Mouse (Mus musculus) CH12.LX (cell line): Measurements from ENCODE around the gene Trim12c. TPM values are rescaled to one million over a fixed set of nuclear protein-coding genes. Genes with fewer than 3 reads are reported as not detected.
A peak's percentile ranks its signal among the peaks of the same experiment; 100 is the strongest.

Experiments used
- DNase-seq: peaks from one replicate; pipeline ENCODE4 v3.0.0-alpha.2; 2013; ENCODE audit errors: extremely low read depth
- H3K27ac ChIP-seq: 2 replicates; pipeline ENCODE4 v1.5.1; 2012; ENCODE audit warnings: low read depth, mild to moderate bottlenecking, control low read depth, moderate library complexity; ENCODE audit not compliant: insufficient read depth
- H3K27me3 ChIP-seq: replicated peaks from 2 replicates; pipeline ENCODE3; 2012; ENCODE audit warnings: inconsistent platforms
- H3K36me3 ChIP-seq, 2 experiments: replicated peaks in 1 of 2; 2 replicates each; pipeline versions ENCODE3 to v1.6.1; 2012; ENCODE audit warnings: inconsistent platforms in 1 of 2, low read length in 1 of 2, mild to moderate bottlenecking in 1 of 2, mixed read lengths in 1 of 2, moderate library complexity in 1 of 2; ENCODE audit not compliant: control insufficient read depth in 1 of 2, insufficient read depth in 1 of 2
- H3K4me1 ChIP-seq, 2 experiments: 2 replicates each; pipeline ENCODE4 v1.6.1; 2012; ENCODE audit warnings: inconsistent platforms in 1 of 2, moderate library complexity in 1 of 2; ENCODE audit not compliant: insufficient read depth in 2 of 2, control insufficient read depth in 1 of 2
- H3K4me2 ChIP-seq: 2 replicates; pipeline ENCODE4 v1.6.1; 2012; ENCODE audit warnings: low read depth, mild to moderate bottlenecking, control low read depth; ENCODE audit not compliant: poor library complexity, insufficient read depth, severe bottlenecking
- H3K4me3 ChIP-seq, 3 experiments: fragments of 150-350 bp in 1 of 3; sonication (generic) in 1 of 3; replicated peaks in 1 of 3; 2 replicates each; pipeline versions ENCODE3 to v1.5.1; 2011 to 2012; ENCODE audit warnings: low read depth in 2 of 3, low read length in 2 of 3, mild to moderate bottlenecking in 2 of 3, moderate library complexity in 2 of 3, control low read depth in 1 of 3, improper control_type of control experiment in 1 of 3, inconsistent platforms in 1 of 3, mixed read lengths in 1 of 3; ENCODE audit not compliant: poor library complexity in 1 of 3
- H3K79me2 ChIP-seq: replicated peaks from 2 replicates; pipeline ENCODE4 v1.6.1; 2012; ENCODE audit warnings: mild to moderate bottlenecking, moderate library complexity; ENCODE audit not compliant: control insufficient read depth, poor library complexity, insufficient read depth, severe bottlenecking; ENCODE audit errors: extremely low read depth
- H3K9ac ChIP-seq: 2 replicates; pipeline ENCODE4 v1.6.1; 2012; ENCODE audit warnings: low read depth, mild to moderate bottlenecking, control low read depth, moderate library complexity; ENCODE audit not compliant: insufficient read depth
- H3K9me3 ChIP-seq: replicated peaks from 2 replicates; pipeline ENCODE3; 2012; ENCODE audit warnings: low read length, inconsistent platforms, mixed read lengths
- CHD1 ChIP-seq: IDR thresholded peaks from 2 replicates; pipeline ENCODE4 v1.6.1; 2012; ENCODE audit warnings: low read depth, low read length, improper control_type of control experiment, inconsistent platforms
- CHD2 ChIP-seq: IDR thresholded peaks from 2 replicates; pipeline ENCODE4 v1.6.1; 2011; ENCODE audit warnings: low read length, improper control_type of control experiment
- CTCF ChIP-seq, 2 experiments: IDR thresholded peaks in 1 of 2; conservative IDR thresholded peaks in 1 of 2; 2 replicates each; pipeline ENCODE4 v1.5.1; 2011 to 2012; ENCODE audit warnings: low read depth in 2 of 2, low read length in 2 of 2, improper control_type of control experiment in 1 of 2, inconsistent platforms in 1 of 2, mild to moderate bottlenecking in 1 of 2, moderate library complexity in 1 of 2
- ELF1 ChIP-seq: IDR thresholded peaks from 2 replicates; pipeline ENCODE4 v1.6.1; 2014; ENCODE audit warnings: low read depth, mild to moderate bottlenecking, inconsistent platforms, low read length, improper control_type of control experiment
- EP300 ChIP-seq: IDR thresholded peaks from 2 replicates; pipeline ENCODE4 v1.6.1; 2011; ENCODE audit warnings: low read length, improper control_type of control experiment
- GABPA ChIP-seq: IDR thresholded peaks from 2 replicates; pipeline ENCODE4 v1.6.1; 2012; ENCODE audit warnings: low read depth, low read length, improper control_type of control experiment, inconsistent platforms; ENCODE audit not compliant: insufficient replicate concordance
- HCFC1 ChIP-seq: IDR thresholded peaks from 2 replicates; pipeline ENCODE4 v1.6.1; 2012; ENCODE audit warnings: low read depth, mild to moderate bottlenecking, inconsistent platforms, low read length, improper control_type of control experiment
- IRF4 ChIP-seq: IDR thresholded peaks from 2 replicates; pipeline ENCODE4 v1.6.1; 2014; ENCODE audit warnings: low read depth, mild to moderate bottlenecking, inconsistent platforms, low read length, improper control_type of control experiment
- JUND ChIP-seq: conservative IDR thresholded peaks from 2 replicates; pipeline ENCODE4 v1.6.1; 2011; ENCODE audit warnings: low read depth, low read length, improper control_type of control experiment
- KAT2A ChIP-seq: IDR thresholded peaks from 2 replicates; pipeline ENCODE4 v1.6.1; 2012; ENCODE audit warnings: low read length, improper control_type of control experiment, inconsistent platforms; ENCODE audit not compliant: insufficient replicate concordance
- MAFK ChIP-seq: IDR thresholded peaks from 2 replicates; pipeline ENCODE4 v1.6.1; 2011; ENCODE audit warnings: low read length, improper control_type of control experiment; ENCODE audit not compliant: insufficient replicate concordance
- MAX ChIP-seq: IDR thresholded peaks from 2 replicates; pipeline ENCODE4 v1.6.1; 2011; ENCODE audit warnings: low read length, improper control_type of control experiment
- MAZ ChIP-seq: IDR thresholded peaks from 2 replicates; pipeline ENCODE4 v1.6.1; 2012; ENCODE audit warnings: low read depth, mild to moderate bottlenecking, inconsistent platforms, low read length, improper control_type of control experiment, moderate library complexity
- MEF2A ChIP-seq: IDR thresholded peaks from 2 replicates; pipeline ENCODE4 v1.6.1; 2014; ENCODE audit warnings: low read depth, mild to moderate bottlenecking, inconsistent platforms, low read length, improper control_type of control experiment, borderline replicate concordance
- MXI1 ChIP-seq: IDR thresholded peaks from 2 replicates; pipeline ENCODE4 v1.6.1; 2011; ENCODE audit warnings: mild to moderate bottlenecking, low read depth, low read length, improper control_type of control experiment
- NRF1 ChIP-seq: IDR thresholded peaks from 2 replicates; pipeline ENCODE4 v1.6.1; 2014; ENCODE audit warnings: low read depth, mild to moderate bottlenecking, inconsistent platforms, low read length, improper control_type of control experiment, moderate library complexity
- PAX5 ChIP-seq: IDR thresholded peaks from 2 replicates; pipeline ENCODE4 v1.6.1; 2012; ENCODE audit warnings: low read length, inconsistent platforms, mixed read lengths
- POLR2A ChIP-seq: IDR thresholded peaks from 2 replicates; pipeline ENCODE4 v1.6.1; 2011; ENCODE audit warnings: low read depth, mild to moderate bottlenecking, improper control_type of control experiment, low read length
- POLR2AphosphoS2 ChIP-seq: IDR thresholded peaks from 2 replicates; pipeline ENCODE4 v1.6.1; 2011; ENCODE audit warnings: low read depth, low read length, improper control_type of control experiment
- RAD21 ChIP-seq: IDR thresholded peaks from 2 replicates; pipeline ENCODE4 v1.6.1; 2011; ENCODE audit warnings: low read depth, mild to moderate bottlenecking, low read length, improper control_type of control experiment, moderate library complexity
- RCOR1 ChIP-seq: conservative IDR thresholded peaks from 2 replicates; pipeline ENCODE4 v1.6.1; 2012; ENCODE audit warnings: low read depth, mild to moderate bottlenecking, inconsistent platforms, low read length, improper control_type of control experiment
- SIN3A ChIP-seq: IDR thresholded peaks from 2 replicates; pipeline ENCODE4 v1.6.1; 2012; ENCODE audit warnings: low read length, improper control_type of control experiment, inconsistent platforms
- SMC3 ChIP-seq: IDR thresholded peaks from 2 replicates; pipeline ENCODE4 v1.6.1; 2011; ENCODE audit warnings: low read depth, low read length, improper control_type of control experiment
- TBP ChIP-seq: conservative IDR thresholded peaks from 2 replicates; pipeline ENCODE4 v1.6.1; 2011; ENCODE audit warnings: low read depth, low read length, improper control_type of control experiment
- TCF12 ChIP-seq: IDR thresholded peaks from 2 replicates; pipeline ENCODE4 v1.6.1; 2014; ENCODE audit warnings: low read depth, mild to moderate bottlenecking, inconsistent platforms, low read length, improper control_type of control experiment
- UBTF ChIP-seq: IDR thresholded peaks from 2 replicates; pipeline ENCODE4 v1.6.1; 2012; ENCODE audit warnings: low read depth, mild to moderate bottlenecking, inconsistent platforms, low read length, improper control_type of control experiment, moderate library complexity
- USF1 ChIP-seq: IDR thresholded peaks from 2 replicates; pipeline ENCODE4 v1.6.1; 2014; ENCODE audit warnings: low read depth, mild to moderate bottlenecking, inconsistent platforms, low read length, improper control_type of control experiment
- ZC3H11A ChIP-seq: IDR thresholded peaks from 2 replicates; pipeline ENCODE4 v1.6.1; 2012; ENCODE audit warnings: low read depth, mild to moderate bottlenecking, inconsistent platforms, low read length, improper control_type of control experiment
- ZMIZ1 ChIP-seq: IDR thresholded peaks from 2 replicates; pipeline ENCODE4 v1.6.1; 2012; ENCODE audit warnings: low read depth, mild to moderate bottlenecking, inconsistent platforms, low read length, improper control_type of control experiment
- ZNF384 ChIP-seq: IDR thresholded peaks from 2 replicates; pipeline ENCODE4 v1.6.1; 2012; ENCODE audit warnings: low read depth, low read length, improper control_type of control experiment, inconsistent platforms
- dilution Hi-C: fragments of 300-500 bp; cut with MboI; formaldehyde crosslinking; loops from 2 replicates; pipeline ENCODE4 v1.14.3; 2020; ENCODE audit warnings: low sequenced_read_pairs; ENCODE audit not compliant: extremely low pct_unique_long_range_greater_than_20kb, extremely low pct_ligation_motif_present
- in situ Hi-C: fragments of 300-500 bp; cut with MboI; formaldehyde crosslinking; loops from 3 replicates; pipeline ENCODE4 v1.14.3; 2019; ENCODE audit warnings: low sequenced_read_pairs, low pct_ligation_motif_present, low pct_unique_long_range_greater_than_20kb, mixed read lengths
- polyA plus RNA-seq: library from polyadenylated mRNA; unstranded; fragments of >175 nt; gene quantifications from 2 replicates; pipeline ENCODE4 v1.2.1, GENCODE M21; 2012; ENCODE audit warnings: low read depth; ENCODE audit not compliant: insufficient read length
- total RNA-seq, 2 experiments: library from RNA; depleted of rRNA; stranded (reverse); fragments of 300-350 nt in 1 of 2; fragments of >200 nt in 1 of 2; gene quantifications; 2 replicates each; pipeline ENCODE4 v1.2.3; 2012 to 2014

The Trim12c gene
- total and polyA plus RNA-seq, 3 experiments: 9.9 to 17.7 (median 16.7) TPM

GRCm38 (mm10) chr7:104398492-104398891 lies 45.3 kb upstream of the Trim12c start:
- in situ Hi-C loops (no loop called here), dilution Hi-C loops (no loop called here)
- H3K27ac ChIP-seq: no peak overlapping the region
- DNase-seq: peak; percentile 17
- no peak overlapping the region for H3K4me3 ChIP-seq
- H3K27me3 ChIP-seq: no peaks in the 10 kb centered on the region
- no peak overlapping the region for H3K4me2 ChIP-seq
- no peaks in the 10 kb centered on the region for H3K36me3 ChIP-seq
- TF ChIP-seq TCF12 (no peak), HCFC1 (no peak), NRF1 (no peak), EP300 (peak; percentile 10; the same call in 1 of the 2 replicates), ZNF384 (peak; percentile 87), TBP (no peak), USF1 (no peak)
- peaks cover 0 to 22% of the 10 kb centered on the region in 2 experiments; a peak in 2 of 4 replicates for H3K4me1 ChIP-seq
- H3K9ac ChIP-seq: no peak overlapping the region
- H3K79me2 ChIP-seq: no peaks in the 10 kb centered on the region
- no peaks in the 10 kb centered on the region for H3K9me3 ChIP-seq

DNA sequence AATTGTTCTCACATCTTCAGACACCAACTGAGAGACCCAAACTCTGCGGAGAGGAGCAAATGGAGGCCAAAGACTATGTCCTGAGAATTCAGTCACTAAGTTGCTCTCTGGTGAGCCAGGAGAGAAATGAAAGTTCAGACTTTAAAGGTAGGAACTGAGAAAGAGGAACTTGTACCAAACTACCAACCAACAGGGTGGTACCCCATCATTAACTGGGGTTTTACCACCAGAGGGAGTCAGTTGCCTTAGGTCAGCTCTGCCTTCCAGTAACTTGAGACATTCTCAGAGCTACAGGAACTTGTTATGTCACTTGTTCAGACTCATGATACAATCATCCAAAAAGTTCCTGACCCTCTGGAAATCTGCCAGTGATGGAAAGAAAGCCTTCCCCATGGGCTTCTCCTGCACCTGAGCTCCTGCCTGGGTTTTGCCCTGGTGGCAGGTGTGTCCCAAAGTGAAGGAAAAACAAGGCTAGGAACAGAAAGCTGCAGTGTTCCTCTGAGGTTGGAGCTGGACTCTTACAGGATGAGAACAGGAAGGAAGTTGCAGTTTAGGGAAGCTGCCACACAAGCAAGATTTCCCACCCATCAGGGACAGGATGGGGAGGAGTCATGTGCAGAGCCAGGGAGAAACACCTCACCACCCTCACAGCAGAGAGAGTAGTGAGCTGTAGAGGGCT lies 16.7 kb upstream of the Trim12c start, which contains the start of gene Trim30b:
TSS of gene Trim30b (minus strand) at position 149 of the 679 bp plus-strand sequence.
- H3K4me1 ChIP-seq: peaks cover 3 to 19% of the 10 kb centered on the region in 2 experiments
- peaks cover 0 to 6% of the 10 kb centered on the region in 2 experiments for H3K36me3 ChIP-seq
- peak within 1 kb of the TSS in 2 of 3 experiments; percentile 49 to 51 for H3K4me3 ChIP-seq
- H3K9me3 ChIP-seq: no peaks in the 10 kb centered on the region
- dilution Hi-C loops: no loop called here
- no peaks in the 10 kb centered on the region for H3K27me3 ChIP-seq
- H3K4me2 ChIP-seq: peak within 1 kb of the TSS; percentile 54
- DNase-seq: peak; percentile 89
- peak within 1 kb of the TSS; percentile 69 for H3K9ac ChIP-seq
- H3K27ac ChIP-seq: no peak within 1 kb of the TSS
- no peaks in the 10 kb centered on the region for H3K79me2 ChIP-seq
- in situ Hi-C loops: loop anchor here (25.0 kb wide), 1 partner anchor 217 kb away; the partner anchor contains the start of genes Olfr653 and Olfr654
- TF ChIP-seq RCOR1 (peak; percentile 51; the same call in 1 of the 2 replicates), RAD21 (peak; percentile 72), CHD2 (peak; percentile 41; the same call in 1 of the 2 replicates), PAX5 (no peak), MAFK (peak; percentile 38; the same call in 1 of the 2 replicates), ELF1 (peak; percentile 17; the same call in 1 of the 2 replicates), SIN3A (peak; percentile 84), NRF1 (no peak), ZMIZ1 (no peak), USF1 (no peak), MEF2A (peak; percentile 36; the same call in 1 of the 2 replicates), CTCF (conservative IDR thresholded peaks at IDR 0.05 in 1 of 2, IDR thresholded peaks at IDR 0.05 in 1 of 2; ENCODE audit: low read depth in 2 of 2, low read length in 2 of 2) (peak; percentile 52 to 78), MAX (peak; percentile 65), UBTF (0 out of 2 replicates have a peak, but pooled peaks have one; percentile 57), POLR2AphosphoS2 (no peak), JUND (0 out of 2 replicates have a peak, but pooled peaks have one; percentile 38), GABPA (no peak), MXI1 (peak; percentile 62; the same call in 1 of the 2 replicates), EP300 (peak; percentile 84), CHD1 (no peak), SMC3 (peak; percentile 75), IRF4 (peak; percentile 89), KAT2A (0 out of 2 replicates have a peak, but pooled peaks have one; percentile 59), ZC3H11A (0 out of 2 replicates have a peak, but pooled peaks have one; percentile 8), POLR2A (0 out of 2 replicates have a peak, but pooled peaks have one; percentile 15), TCF12 (peak; percentile 69), TBP (peak; percentile 72; the same call in 1 of the 2 replicates), MAZ (peak; percentile 62; the same call in 1 of the 2 replicates)
